Mouse (Mus musculus) megakaryocyte, embryonic 14.5 days (primary cell): ENCODE measurements around the gene Rsph10b.

Experiments used
- FLI1 ChIP-seq: IDR thresholded peaks from 2 replicates; pipeline ENCODE4 v1.6.1; 2012; ENCODE audit warnings: low read length, inconsistent platforms, mixed read lengths
- GATA1 ChIP-seq: IDR thresholded peaks from 3 replicates; pipeline ENCODE4 v1.6.1; 2012; ENCODE audit warnings: mixed read lengths, low read length, inconsistent platforms, borderline replicate concordance

DNA sequence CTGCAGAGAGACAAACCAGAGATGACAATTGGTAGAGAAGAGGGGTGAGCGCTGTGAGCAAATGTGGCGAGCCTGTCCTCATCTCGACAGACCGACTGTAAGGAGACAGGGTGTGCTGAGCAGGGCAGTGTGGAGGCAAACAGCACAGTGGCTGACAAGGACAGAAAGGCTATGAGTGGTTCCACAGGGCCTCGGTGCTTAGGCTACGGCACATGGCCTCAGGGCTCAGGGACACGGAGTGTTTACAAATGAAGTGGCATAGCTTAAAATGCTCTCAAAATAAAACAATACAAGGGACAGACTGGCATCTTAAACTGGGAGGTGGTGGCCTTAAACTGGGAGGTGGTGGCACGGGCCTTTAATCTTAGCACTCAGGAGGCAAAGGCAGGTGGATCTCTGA, 60.4 kb downstream of the Rsph10b start:
- TF ChIP-seq GATA1 (no peak), FLI1 (no peak)
